Mouse (Mus musculus) midbrain, embryonic 16.5 days (tissue): Measurements from ENCODE around the gene Tiam1. TPM values are rescaled to one million over a fixed set of nuclear protein-coding genes. Genes with fewer than 3 reads are reported as not detected.

Experiments
- ATAC-seq: fragments of 200-750 bp; cut with Nextera tagmentation; 2 replicates; pipeline ENCODE4 v1.8.0; 2017; ENCODE audit warnings: moderate TSS enrichment
- H3K27ac ChIP-seq: fragments of 300-500 bp; sonication (generic); 2 replicates; pipeline ENCODE4 v1.5.1; 2014; ENCODE audit warnings: mild to moderate bottlenecking, low read length, mixed read lengths
- H3K27me3 ChIP-seq: fragments of 300-500 bp; sonication (generic); 2 replicates; pipeline ENCODE4 v1.6.1; 2014; ENCODE audit warnings: low read depth, low read length, mixed read lengths; ENCODE audit not compliant: control insufficient read depth, insufficient read depth
- H3K36me3 ChIP-seq: fragments of 300-500 bp; sonication (generic); 2 replicates; pipeline ENCODE4 v1.6.1; 2014; ENCODE audit warnings: mild to moderate bottlenecking, low read length, moderate library complexity, mixed read lengths; ENCODE audit not compliant: control insufficient read depth, insufficient read depth
- H3K4me1 ChIP-seq: fragments of 300-500 bp; sonication (generic); 2 replicates; pipeline ENCODE4 v1.6.1; 2014; ENCODE audit warnings: mild to moderate bottlenecking, low read length, mixed read lengths; ENCODE audit not compliant: control insufficient read depth, insufficient read depth
- H3K4me2 ChIP-seq: fragments of 300-500 bp; sonication (generic); 2 replicates; pipeline ENCODE4 v1.6.1; 2014; ENCODE audit warnings: mild to moderate bottlenecking, low read length, mixed read lengths
- H3K4me3 ChIP-seq: fragments of 300-500 bp; sonication (generic); 2 replicates; pipeline ENCODE4 v1.5.1; 2014; ENCODE audit warnings: low read depth, mild to moderate bottlenecking, low read length, moderate library complexity, mixed read lengths
- H3K9ac ChIP-seq: fragments of 300-500 bp; sonication (generic); 2 replicates; pipeline ENCODE4 v1.6.1; 2014; ENCODE audit warnings: low read depth, low read length, mixed read lengths
- H3K9me3 ChIP-seq: fragments of 300-500 bp; sonication (generic); replicated peaks from 2 replicates; pipeline ENCODE4 v1.6.1; 2014; ENCODE audit warnings: mild to moderate bottlenecking, low read length, mixed read lengths; ENCODE audit not compliant: control insufficient read depth, poor library complexity, severe bottlenecking
- WGBS: fragments of 180-500 bp; shearing (Covaris S2); extraction: QIAGEN DNeasy Blood & Tissue Kit; methylation state at CpG from one replicate; pipeline ENCODE4 v1.1.7; 2014; 5-methylcytosine and 5-hydroxymethylcytosine counted together
- polyA plus RNA-seq: library from polyadenylated mRNA; unstranded; fragments of >200 nt; fragmentation: Nextera tagmentation; extraction: Ambion mirVana; gene quantifications from 2 replicates; pipeline ENCODE4 v1.2.1, GENCODE M21; 2015

Gene Tiam1
- polyA plus RNA-seq, 1 experiment from 2014 or later: 23.5 TPM

GRCm38 (mm10) chr16:89848651-89849597 lies 294.6 kb downstream of the Tiam1 start:
- Histone ChIP-seq H3K4me1 (no peaks in the 10 kb centered on the region), H3K4me3 (no peak overlapping the region), H3K9me3 (0 out of 2 replicates have a peak, but pooled peaks cover 3% of the 10 kb centered on the region), H3K27ac (no peak overlapping the region), H3K4me2 (no peak overlapping the region), H3K27me3 (no peaks in the 10 kb centered on the region), H3K9ac (no peak overlapping the region), H3K36me3 (0 out of 2 replicates have a peak, but pooled peaks cover 6% of the 10 kb centered on the region)
- ATAC-seq: no peak
- WGBS: 92% methylated on average over 19 of the region's 19 CpGs

GRCm38 (mm10) chr16:89848179-89848578 lies 295.4 kb downstream of the Tiam1 start:
- Histone ChIP-seq H3K4me1 (no peaks in the 10 kb centered on the region), H3K27ac (no peak overlapping the region), H3K4me2 (no peak overlapping the region), H3K27me3 (no peaks in the 10 kb centered on the region), H3K4me3 (no peak overlapping the region), H3K9ac (no peak overlapping the region), H3K36me3 (0 out of 2 replicates have a peak, but pooled peaks cover 6% of the 10 kb centered on the region), H3K9me3 (0 out of 2 replicates have a peak, but pooled peaks cover 3% of the 10 kb centered on the region)
- 91% methylated on average over 3 of the region's 3 CpGs for WGBS
- no peak for ATAC-seq

GRCm38 (mm10) chr16:89845461-89845860 lies 298.1 kb downstream of the Tiam1 start:
- H3K27me3 ChIP-seq: no peaks in the 10 kb centered on the region
- 0 out of 2 replicates have a peak, but pooled peaks cover 3% of the 10 kb centered on the region for H3K9me3 ChIP-seq
- 62% methylated on average over 8 of the region's 8 CpGs for WGBS
- H3K9ac ChIP-seq: no peak overlapping the region
- H3K36me3 ChIP-seq: 0 out of 2 replicates have a peak, but pooled peaks cover 6% of the 10 kb centered on the region
- H3K4me2 ChIP-seq: no peak overlapping the region
- ATAC-seq: no peak
- H3K27ac ChIP-seq: no peak overlapping the region
- no peaks in the 10 kb centered on the region for H3K4me1 ChIP-seq
- H3K4me3 ChIP-seq: no peak overlapping the region

GRCm38 (mm10) chr16:89844580-89844979 lies 299.0 kb downstream of the Tiam1 start:
- peak; percentile 88 for ATAC-seq

GRCm38 (mm10) chr16:89841894-89842293 lies 301.7 kb downstream of the Tiam1 start:
- no peaks in the 10 kb centered on the region for H3K27me3 ChIP-seq
- H3K9me3 ChIP-seq: no peaks in the 10 kb centered on the region
- WGBS: 71% methylated on average over 6 of the region's 6 CpGs
- H3K9ac ChIP-seq: 0 out of 2 replicates have a peak overlapping the region, but pooled peaks have one; percentile 16
- no peak overlapping the region for H3K27ac ChIP-seq
- H3K4me1 ChIP-seq: no peaks in the 10 kb centered on the region
- no peak overlapping the region for H3K4me3 ChIP-seq
- ATAC-seq: no peak
- no peaks in the 10 kb centered on the region for H3K36me3 ChIP-seq
- no peak overlapping the region for H3K4me2 ChIP-seq

More at GRCm38 (mm10) chr16:89844580-89844979, 299.0 kb downstream of the Tiam1 start:
- H3K27ac ChIP-seq: no peak overlapping the region
- no peaks in the 10 kb centered on the region for H3K4me1 ChIP-seq
- no peak overlapping the region for H3K4me2 ChIP-seq
- 33% methylated on average over 5 of the region's 5 CpGs for WGBS
- 0 out of 2 replicates have a peak, but pooled peaks cover 3% of the 10 kb centered on the region for H3K9me3 ChIP-seq
- no peaks in the 10 kb centered on the region for H3K27me3 ChIP-seq
- no peak overlapping the region for H3K4me3 ChIP-seq
- no peak overlapping the region for H3K9ac ChIP-seq
- 0 out of 2 replicates have a peak, but pooled peaks cover 6% of the 10 kb centered on the region for H3K36me3 ChIP-seq

- Histone ChIP-seq H3K27ac (no peak overlapping the region), H3K36me3 (no peaks in the 10 kb centered on the region; the same call in 1 of the 2 replicates), H3K4me1 (0 out of 2 replicates have a peak, but pooled peaks cover 2% of the 10 kb centered on the region), H3K4me2 (no peak overlapping the region), H3K27me3 (no peaks in the 10 kb centered on the region), H3K9ac (no peak overlapping the region), H3K9me3 (no peaks in the 10 kb centered on the region), H3K4me3 (no peak overlapping the region)
- ATAC-seq: no peak
- WGBS: 93% methylated on average over 6 of the region's 6 CpGs
Measured at GRCm38 (mm10) chr16:89840361-89840760, 303.2 kb downstream of the Tiam1 start.

GRCm38 (mm10) chr16:89839829-89840228 lies 303.7 kb downstream of the Tiam1 start:
- Histone ChIP-seq H3K36me3 (no peaks in the 10 kb centered on the region; the same call in 1 of the 2 replicates), H3K9me3 (no peaks in the 10 kb centered on the region), H3K4me2 (no peak overlapping the region), H3K4me1 (0 out of 2 replicates have a peak, but pooled peaks cover 2% of the 10 kb centered on the region), H3K4me3 (no peak overlapping the region), H3K9ac (no peak overlapping the region), H3K27ac (no peak overlapping the region), H3K27me3 (no peaks in the 10 kb centered on the region)
- ATAC-seq: no peak
- 80% methylated on average over 5 of the region's 5 CpGs for whole genome bisulfite sequencing

GRCm38 (mm10) chr16:89837096-89837495 lies 306.5 kb downstream of the Tiam1 start:
- no peaks in the 10 kb centered on the region for H3K27me3 ChIP-seq
- H3K4me2 ChIP-seq: no peak overlapping the region
- no peak overlapping the region for H3K9ac ChIP-seq
- H3K4me1 ChIP-seq: 0 out of 2 replicates have a peak, but pooled peaks cover 2% of the 10 kb centered on the region
- no peak overlapping the region for H3K27ac ChIP-seq
- H3K36me3 ChIP-seq: no peaks in the 10 kb centered on the region; the same call in 1 of the 2 replicates
- no peaks in the 10 kb centered on the region for H3K9me3 ChIP-seq
- 79% methylated on average over 9 of the region's 9 CpGs for WGBS
- no peak overlapping the region for H3K4me3 ChIP-seq
- ATAC-seq: no peak

- no peak for ATAC-seq
- Histone ChIP-seq H3K36me3 (no peaks in the 10 kb centered on the region; the same call in 1 of the 2 replicates), H3K4me2 (no peak overlapping the region), H3K9ac (no peak overlapping the region), H3K27ac (no peak overlapping the region), H3K4me3 (no peak overlapping the region), H3K27me3 (no peaks in the 10 kb centered on the region), H3K4me1 (0 out of 2 replicates have a peak, but pooled peaks cover 2% of the 10 kb centered on the region), H3K9me3 (no peaks in the 10 kb centered on the region)
- WGBS: 82% methylated on average over 7 of the region's 7 CpGs
Measured at GRCm38 (mm10) chr16:89835551-89835950, 308.0 kb downstream of the Tiam1 start.
